Mouse (Mus musculus): ENCODE measurements around the gene Sohlh1.

DNA sequence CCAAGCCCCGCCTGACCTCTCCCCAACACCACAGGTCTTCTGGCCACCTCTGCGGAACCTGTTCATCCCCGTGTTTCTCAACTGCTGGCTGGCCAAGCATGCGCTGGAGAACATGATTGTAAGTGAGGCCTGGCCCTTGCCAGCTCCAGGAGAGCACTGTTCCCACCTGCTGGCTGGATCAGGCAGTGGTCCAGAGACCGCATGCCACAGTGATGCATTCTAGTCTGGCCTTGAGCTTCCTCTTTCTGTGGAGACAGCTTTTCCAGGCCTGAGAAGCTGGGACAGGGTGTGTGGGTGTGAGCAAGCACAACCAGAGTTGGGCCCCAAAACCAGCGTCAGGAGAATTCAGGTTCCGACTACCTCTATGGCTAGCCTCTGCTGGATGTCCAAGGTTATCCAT, 45.4 kb upstream of the Sohlh1 start:
- TF ChIP-seq CTCF (IDR thresholded peaks at IDR 0.05; ENCODE audit: insufficient read depth, low read depth, low read length) (no peak), POLR2A (IDR thresholded peaks at IDR 0.05; ENCODE audit: insufficient read depth, low read depth, low read length) (no peak)
